ENCODE assay signal across 10 mouse cellular contexts in the genomic region with DNA sequence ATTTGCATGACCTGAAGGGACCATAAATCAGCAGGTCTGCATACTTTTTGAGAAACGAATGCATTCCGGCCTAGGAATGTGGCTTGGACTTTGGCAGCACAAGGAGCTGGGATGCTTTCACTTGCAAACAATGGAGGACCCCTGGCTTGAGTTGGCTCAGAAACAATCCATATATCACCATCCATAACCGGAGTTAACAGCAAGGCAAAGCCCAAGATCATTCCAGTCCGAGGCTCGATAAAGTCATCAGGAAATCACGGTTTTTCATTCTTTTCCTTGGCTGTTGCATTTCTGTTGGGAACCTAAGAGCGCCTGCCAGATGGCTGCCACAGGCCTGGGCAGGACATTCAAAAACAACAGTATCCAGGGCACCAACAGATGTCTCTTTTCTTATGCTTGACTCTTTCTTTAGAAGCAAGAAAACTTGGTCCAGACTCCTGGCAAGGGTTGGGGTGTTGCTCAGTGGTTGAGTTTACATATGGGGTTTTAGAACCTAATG.
DNase-seq lines count a peak whose midpoint lies in the region; ATAC-seq and TF ChIP-seq lines count a peak whose summit lies in the region.
"Had no signal": no experiment of that assay in that cellular context is flagged by ENCODE, and none has a peak within 500 bp of the region (broad histone marks: within the 10 kb centered on the region; RNA-seq: fewer than 3 reads in every experiment).

No protein-coding gene starts in this region.

- H3K27me3 ChIP-seq in hindbrain, postnatal 0 days (ENCODE audit: insufficient read depth, low read length): no peaks in the 10 kb centered on the region
- no peaks in the 10 kb centered on the region for H3K27me3 ChIP-seq in hindbrain, embryonic 10.5 days (ENCODE audit: insufficient read depth, poor library complexity, severe bottlenecking)
- no peaks in the 10 kb centered on the region for H3K27me3 ChIP-seq in intestine, embryonic 16.5 days (replicated peaks; ENCODE audit: control insufficient read depth, insufficient read depth, low read length)

- no peak overlapping the region for H3K4me2 ChIP-seq in hindbrain, postnatal 0 days (ENCODE audit: low read depth, low read length)
- H3K4me2 ChIP-seq in intestine, embryonic 16.5 days (ENCODE audit: low read depth, low read length): no peak overlapping the region

- H3K27ac ChIP-seq in hindbrain, postnatal 0 days: no peak overlapping the region
- no peak overlapping the region for H3K27ac ChIP-seq in hindbrain, embryonic 10.5 days
- no peak overlapping the region for H3K27ac ChIP-seq in intestine, embryonic 16.5 days (ENCODE audit: low read length)

- no peak for TF ChIP-seq CTCF in hindbrain, postnatal 0 days (IDR thresholded peaks at IDR 0.05; ENCODE audit: low read depth)

- no peaks in the 10 kb centered on the region for H3K36me3 ChIP-seq in hindbrain, postnatal 0 days (ENCODE audit: insufficient read depth, low read length)
- no peaks in the 10 kb centered on the region for H3K36me3 ChIP-seq in hindbrain, embryonic 10.5 days
- no peaks in the 10 kb centered on the region for H3K36me3 ChIP-seq in intestine, embryonic 16.5 days (ENCODE audit: control insufficient read depth, insufficient read depth, low read length)

- H3K4me3 ChIP-seq in hindbrain, postnatal 0 days (ENCODE audit: low read length): no peak overlapping the region
- no peak overlapping the region for H3K4me3 ChIP-seq in hindbrain, embryonic 10.5 days
- no peak overlapping the region for H3K4me3 ChIP-seq in intestine, embryonic 16.5 days (ENCODE audit: low read length)

- H3K4me1 ChIP-seq in hindbrain, postnatal 0 days (ENCODE audit: insufficient read depth, low read length): no peaks in the 10 kb centered on the region
- H3K4me1 ChIP-seq in hindbrain, embryonic 10.5 days (replicated peaks): no peaks in the 10 kb centered on the region
- peaks cover 8% of the 10 kb centered on the region for H3K4me1 ChIP-seq in intestine, embryonic 16.5 days (ENCODE audit: control insufficient read depth, insufficient read depth, low read length)

- peak; percentile 75 for DNase-seq in hindbrain, postnatal 0 days (ENCODE audit: low spot score)
- no peak for DNase-seq in hindbrain, embryonic 10.5 days (ENCODE audit: low spot score)
- DNase-seq in 3T3-L1 (ENCODE audit: low read depth, low spot score): peak; percentile 93
- peak; percentile 88 for DNase-seq in NIH3T3 (ENCODE audit: low read depth)
- peak; percentile 65 for DNase-seq in kidney, postnatal 14 days
- no peak for DNase-seq in spleen, adult 18-20 months
- no peak for DNase-seq in gastrocnemius, postnatal 36 days
- DNase-seq: adrenal gland, postnatal 36 days; heart, postnatal 36 days had no signal

- no peaks in the 10 kb centered on the region for H3K9me3 ChIP-seq in hindbrain, postnatal 0 days (ENCODE audit: low read length)
- no peaks in the 10 kb centered on the region for H3K9me3 ChIP-seq in hindbrain, embryonic 10.5 days
- H3K9me3 ChIP-seq in intestine, embryonic 16.5 days (ENCODE audit: control insufficient read depth, low read length): no peaks in the 10 kb centered on the region

- no peak overlapping the region for H3K9ac ChIP-seq in hindbrain, postnatal 0 days (replicated peaks; ENCODE audit: low read length)
- H3K9ac ChIP-seq in intestine, embryonic 16.5 days (ENCODE audit: low read depth, low read length): no peak overlapping the region

- 35% methylated on average over 7 of the region's 7 CpGs for WGBS in hindbrain, postnatal 0 days
- WGBS in hindbrain, embryonic 10.5 days: 76% methylated on average over 7 of the region's 7 CpGs
- WGBS in intestine, embryonic 16.5 days: 37% methylated on average over 7 of the region's 7 CpGs

- intact Hi-C loops in gastrocnemius, postnatal 36 days (cut with DNase I): no loop called here

- peak; percentile 72 for ATAC-seq in hindbrain, postnatal 0 days
- no peak for ATAC-seq in intestine, embryonic 16.5 days

Comparison
In these comparisons a context has a peak if more than half of its experiments do, and no peak if none do; other contexts are left out.
1. DNase-seq: peak in hindbrain, postnatal 0 days (single experiment), 3T3-L1 (single experiment), NIH3T3 (single experiment) and kidney, postnatal 14 days (single experiment); none in hindbrain, embryonic 10.5 days (single experiment), spleen, adult 18-20 months (0 of 2) and gastrocnemius, postnatal 36 days (0 of 2).